Mouse (Mus musculus) layer of hippocampus, postnatal 10 days (tissue): ENCODE results near the gene Gigyf2. TPM values are rescaled to one million over a fixed set of nuclear protein-coding genes. Genes with fewer than 3 reads are reported as not detected.
A peak's percentile ranks its signal among the peaks of the same experiment; 100 is the strongest.

Experiments used
- DNase-seq, 2 experiments: peaks; one replicate each; pipeline ENCODE4 v3.0.0; 2021; ENCODE audit warnings: low spot score in 2 of 2
- long read RNA-seq: library from polyadenylated mRNA; stranded (forward); transcript quantifications from one replicate; pipeline ENCODE4 v2.0.0, GENCODE M21; 2023
- total RNA-seq, 2 experiments: library from RNA; stranded (reverse); gene quantifications; 2 replicates each; pipeline ENCODE4 v1.2.3; 2021

The Gigyf2 gene
- total RNA-seq: 10 to 100 TPM; 83.0 to 91.2 TPM
- long read RNA-seq, transcript Gigyf2-222 (4 exons, 995 nt): major isoform, 5 of 9 reads
- long read RNA-seq, partial matches to known transcripts: 1 of 9 reads
- long read RNA-seq, other reads (novel, unspliced or antisense): 1 of 9 reads

GRCm38 (mm10) chr1:87326742-87327163 is at the start of gene Gigyf2:
TSS of gene Gigyf2 (plus strand) at chr1:87326998.
- peak; percentile 94 to 96 for DNase-seq

DNA sequence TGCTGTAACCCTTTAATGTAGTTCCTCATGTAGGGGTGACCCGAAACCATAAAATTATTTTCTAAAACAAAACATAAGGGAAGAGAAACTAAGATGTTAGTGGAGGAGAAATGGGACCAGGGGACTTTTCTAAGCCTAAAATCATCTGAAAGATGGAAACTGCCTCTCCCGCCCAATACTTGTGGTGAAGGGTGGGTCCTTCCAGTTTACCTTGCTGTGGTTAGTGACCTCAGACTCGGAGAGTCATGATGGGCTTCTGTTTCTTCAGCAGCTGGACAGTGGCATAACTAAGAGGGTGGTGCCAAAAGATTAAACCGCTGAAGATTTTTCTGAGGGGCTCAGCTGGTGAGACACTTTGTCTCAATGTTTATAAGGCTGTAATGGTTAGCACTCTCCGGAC is 46.5 kb upstream of the Gigyf2 start:
- DNase-seq: no peak

DNA sequence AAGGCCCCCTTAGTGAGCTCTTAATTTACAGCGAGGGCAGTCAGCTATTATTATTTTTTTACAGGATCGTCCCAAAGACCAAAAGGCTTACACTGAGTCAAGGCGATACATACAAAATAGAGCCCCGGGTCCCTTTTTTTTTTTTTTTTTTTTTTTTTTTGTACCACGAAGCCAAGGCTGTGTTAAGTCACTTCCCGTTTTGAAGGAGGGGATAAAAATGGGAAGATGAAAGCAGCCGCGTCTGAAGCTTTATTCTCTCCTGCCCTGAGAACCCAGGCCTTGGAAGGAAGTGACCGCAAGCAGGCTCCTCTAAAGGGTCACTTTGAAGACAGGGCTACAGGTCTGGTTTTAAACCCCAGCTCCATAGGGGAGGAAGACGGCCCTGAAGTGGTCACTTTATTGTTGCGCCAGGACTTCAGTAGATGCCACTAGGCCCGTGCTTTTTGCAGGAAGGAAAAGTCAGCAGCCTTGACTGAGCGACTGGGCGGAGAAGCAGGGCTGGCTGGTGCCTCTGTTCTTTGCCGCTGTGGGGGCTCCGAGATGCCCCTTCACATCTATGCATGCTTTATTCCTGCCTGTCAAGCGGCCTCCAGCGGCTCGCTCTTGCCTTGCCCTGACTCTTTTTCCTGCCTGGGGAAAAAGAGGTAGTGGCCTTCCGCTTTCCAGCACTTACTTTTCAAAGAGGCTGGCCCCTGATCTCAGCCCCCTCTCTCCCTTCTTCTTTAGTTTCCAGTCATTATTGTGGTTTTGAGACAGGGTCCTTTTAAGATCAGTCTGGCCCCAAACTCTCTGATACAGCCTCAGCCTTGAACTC is 45.0 kb upstream of the Gigyf2 start:
- no peak for DNase-seq

DNA sequence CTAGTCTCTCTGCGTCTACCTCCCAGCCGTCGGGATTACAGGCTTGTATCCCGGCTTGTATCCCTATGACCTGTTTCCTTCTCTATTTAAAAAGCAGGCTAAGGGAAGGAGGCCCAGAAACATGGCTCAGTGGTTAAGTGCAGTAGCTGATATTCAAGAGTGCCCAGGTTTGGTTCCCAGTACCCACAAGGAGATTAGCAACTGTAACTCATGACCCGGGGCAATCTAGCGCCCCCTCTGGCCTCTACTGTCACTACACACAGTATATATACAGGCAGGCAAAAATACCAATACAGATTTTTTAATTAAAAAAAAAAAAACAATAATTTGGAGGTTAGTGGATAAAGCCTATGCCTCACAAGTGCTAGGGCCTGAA is 44.4 kb upstream of the Gigyf2 start:
- DNase-seq: no peak

DNA sequence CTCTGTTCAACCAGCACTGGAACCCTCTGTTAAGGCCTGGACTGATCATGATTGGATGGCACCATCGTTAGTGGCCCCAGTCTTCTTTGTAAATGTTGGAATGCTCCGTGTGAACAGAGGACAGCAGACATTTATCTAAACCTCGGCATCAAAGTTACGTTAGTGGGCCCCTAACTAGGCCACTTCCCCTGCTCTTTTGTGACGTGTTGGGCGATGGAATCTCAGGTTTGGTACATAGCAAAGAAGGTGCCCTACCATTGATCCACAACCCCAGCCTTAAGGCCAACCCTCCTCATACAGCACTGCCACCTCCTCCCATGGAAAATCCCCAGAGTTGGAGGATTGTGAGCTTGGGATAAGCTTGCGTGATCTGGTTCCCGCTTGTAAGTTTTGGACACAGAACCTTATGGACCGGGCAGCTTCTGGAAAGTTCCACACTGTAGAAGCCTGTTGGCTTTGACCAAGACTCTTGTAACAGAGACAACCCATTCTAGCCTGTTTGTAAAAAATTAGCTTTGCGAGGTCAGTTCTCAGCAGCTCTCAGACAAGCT is 43.3 kb upstream of the Gigyf2 start:
- DNase-seq: no peak

GRCm38 (mm10) chr1:87287105-87287504 is 39.7 kb upstream of the Gigyf2 start:
- DNase-seq: no peak

DNA sequence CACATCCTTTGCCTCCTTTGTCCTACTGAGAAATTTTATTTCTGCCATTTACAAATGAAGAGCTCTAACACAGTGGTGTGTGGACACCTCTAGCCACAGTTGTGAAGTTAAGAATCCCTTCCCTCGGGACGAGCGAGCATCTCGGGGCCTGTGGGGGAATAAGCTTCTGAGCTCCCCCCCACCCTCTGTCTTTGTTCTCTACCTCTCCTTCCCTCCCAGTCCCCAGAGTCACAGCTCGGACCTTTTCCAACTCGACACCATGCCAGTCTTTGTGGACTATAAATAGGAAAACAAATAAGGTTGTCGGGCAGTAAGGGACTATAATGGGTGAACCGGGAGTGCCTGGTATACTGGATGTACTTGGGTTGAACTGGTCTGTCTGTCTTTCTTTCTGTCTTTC is 35.4 kb upstream of the Gigyf2 start:
- no peak for DNase-seq

- peak; percentile 43 to 68 for DNase-seq
Measured at GRCm38 (mm10) chr1:87292420-87293190, 34.2 kb upstream of the Gigyf2 start.

- no peak for DNase-seq
Measured at GRCm38 (mm10) chr1:87294063-87294710, 32.6 kb upstream of the Gigyf2 start.

DNA sequence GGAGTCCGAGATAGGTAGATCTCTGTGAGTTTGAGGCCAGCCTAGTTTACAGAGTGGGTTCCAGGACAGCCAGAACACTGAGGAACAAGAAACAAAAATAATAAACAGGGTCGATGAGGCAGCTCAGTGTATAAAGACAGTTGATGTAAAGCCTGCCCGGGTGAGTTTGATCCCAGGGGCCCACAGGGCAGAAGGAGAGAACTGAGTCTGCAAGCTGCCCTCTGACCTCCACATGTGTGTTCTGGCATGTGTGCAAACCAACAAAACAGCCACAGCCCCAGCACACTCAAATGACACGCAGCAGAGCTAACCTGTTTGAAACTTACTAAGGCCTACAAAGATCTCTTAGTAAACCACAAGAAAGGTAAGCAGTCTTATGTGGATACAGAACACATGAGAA is 31.8 kb upstream of the Gigyf2 start:
- DNase-seq: no peak

DNA sequence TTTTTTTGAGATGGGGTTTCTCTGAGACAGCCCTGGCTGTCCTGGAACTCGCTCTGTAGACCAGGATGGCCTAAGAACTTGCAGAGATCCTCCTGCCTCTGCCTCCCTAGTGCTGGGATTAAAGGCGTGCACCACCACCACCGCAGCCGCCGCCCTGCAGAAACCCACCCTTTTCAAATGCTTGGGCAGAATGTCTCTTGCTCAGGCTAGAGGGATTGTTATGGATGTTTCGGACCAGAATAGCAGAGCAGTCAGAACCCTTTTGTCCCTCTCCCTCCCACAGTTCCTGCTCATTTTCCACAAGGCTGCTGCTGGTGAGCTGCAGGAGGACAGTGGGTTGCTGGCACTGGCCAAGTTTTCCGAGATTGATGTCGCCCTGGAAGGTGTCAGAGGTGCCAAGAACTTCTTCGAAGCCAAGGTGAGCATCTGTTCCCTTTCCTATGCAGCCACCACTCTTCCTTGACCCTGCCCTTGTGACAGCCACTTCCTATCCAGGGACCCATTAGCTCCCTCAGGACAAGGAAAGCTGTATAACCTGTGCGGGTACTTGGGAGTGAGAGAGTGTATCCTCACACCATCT is 29.4 kb upstream of the Gigyf2 start:
- no peak for DNase-seq

DNA sequence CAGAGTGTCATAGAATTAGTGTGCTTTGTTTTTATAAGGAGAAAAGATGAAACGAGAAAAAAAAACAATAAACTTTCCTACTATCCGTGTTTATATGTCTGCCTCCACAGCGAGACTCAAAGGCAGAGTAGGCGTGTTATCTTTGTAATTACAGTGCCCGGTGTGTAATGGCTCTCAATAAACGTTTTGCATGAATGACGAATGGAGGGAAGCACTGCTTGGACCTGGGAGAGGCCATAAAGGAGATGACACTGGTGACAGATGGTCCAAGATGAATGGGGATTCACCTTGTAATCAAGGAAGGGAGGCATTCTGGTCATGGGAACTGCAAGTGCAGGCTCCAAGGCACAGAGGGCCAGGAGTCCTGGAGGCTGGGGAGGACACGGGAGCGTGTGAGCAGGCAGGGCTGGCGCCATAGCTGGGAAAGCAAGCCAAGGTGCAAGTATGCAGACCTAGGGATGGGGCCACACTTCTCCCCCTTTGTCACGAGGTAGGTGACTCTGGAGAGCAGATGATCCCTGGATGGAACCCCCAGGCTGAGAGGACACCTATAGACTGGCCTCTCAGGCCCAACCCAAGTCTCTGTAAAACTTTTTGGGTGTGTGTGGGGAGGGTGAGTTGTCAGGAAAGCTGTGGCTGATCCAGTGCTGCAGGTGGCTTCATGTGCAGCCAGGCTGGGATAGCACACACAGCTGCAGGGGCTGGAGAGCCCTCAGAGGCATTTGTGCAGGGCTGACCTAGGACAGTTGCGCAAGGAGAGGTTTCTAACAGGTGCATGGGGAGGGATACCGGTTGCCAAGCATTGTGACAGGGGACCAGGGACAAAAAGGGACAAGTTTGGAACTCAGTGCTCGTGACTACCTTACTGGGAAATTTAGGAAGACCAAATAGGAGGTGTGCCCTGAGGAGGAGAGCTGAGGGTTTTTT is 26.2 kb upstream of the Gigyf2 start:
- no peak for DNase-seq

DNA sequence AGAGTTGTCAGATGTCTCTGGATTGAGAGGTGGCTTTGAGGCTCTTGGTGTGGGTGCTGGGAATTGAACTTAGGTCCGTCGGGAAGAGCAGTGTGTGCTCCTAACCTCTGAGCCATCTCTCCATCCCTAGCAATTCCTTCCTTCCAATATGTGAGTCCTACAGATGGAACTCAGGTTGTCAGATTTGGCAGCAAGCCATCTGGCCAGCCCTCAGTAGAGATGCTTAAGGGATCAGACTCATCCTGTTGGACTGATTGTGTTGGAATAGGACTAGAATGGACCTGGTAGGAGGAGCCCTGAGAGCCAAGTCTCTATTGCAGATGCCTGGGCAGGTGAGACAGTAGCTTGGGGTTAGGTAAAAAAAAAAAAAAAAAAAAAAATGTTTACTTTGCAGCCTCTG is 24.8 kb upstream of the Gigyf2 start:
- DNase-seq: no peak

DNA sequence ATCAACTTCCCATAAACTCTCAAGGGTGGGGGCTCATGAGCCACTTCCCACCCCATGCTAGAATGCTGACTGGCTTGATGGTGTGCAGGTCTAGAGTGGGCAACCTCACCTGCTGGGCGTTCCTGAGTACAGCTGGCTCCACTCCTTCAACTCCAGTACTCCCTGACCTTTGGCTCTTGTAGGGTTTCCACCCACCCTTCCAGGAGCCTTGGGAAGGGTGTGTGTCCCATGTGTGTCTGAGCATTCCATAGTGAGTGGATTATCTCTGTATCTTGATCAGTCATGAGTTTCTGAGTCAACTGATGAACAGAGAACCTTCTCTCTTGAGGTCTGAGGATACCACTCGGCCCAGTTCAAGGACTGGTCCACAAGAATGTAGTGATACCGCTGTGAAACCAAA is 17.8 kb upstream of the Gigyf2 start:
- DNase-seq: no peak

DNA sequence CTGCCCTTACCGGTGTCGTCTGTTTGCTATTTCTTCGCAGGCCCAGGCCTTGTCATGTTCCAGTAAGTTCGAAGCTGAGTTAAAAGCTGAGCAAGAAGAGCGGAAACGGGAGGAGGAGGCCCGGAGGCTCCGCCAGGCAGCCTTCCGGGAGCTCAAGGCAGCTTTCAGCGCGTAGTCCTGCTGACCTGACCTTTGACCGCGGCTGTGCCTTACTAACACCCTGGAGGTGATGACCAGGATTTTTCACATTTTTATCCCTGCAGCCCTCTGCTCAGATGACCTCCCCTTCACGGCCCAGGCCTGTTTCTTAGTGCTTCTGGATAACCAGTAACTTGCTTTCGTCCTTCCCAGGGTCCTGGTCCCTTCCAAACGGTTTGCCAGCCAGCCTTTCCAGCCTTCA is 17.2 kb upstream of the Gigyf2 start:
- no peak for DNase-seq

DNA sequence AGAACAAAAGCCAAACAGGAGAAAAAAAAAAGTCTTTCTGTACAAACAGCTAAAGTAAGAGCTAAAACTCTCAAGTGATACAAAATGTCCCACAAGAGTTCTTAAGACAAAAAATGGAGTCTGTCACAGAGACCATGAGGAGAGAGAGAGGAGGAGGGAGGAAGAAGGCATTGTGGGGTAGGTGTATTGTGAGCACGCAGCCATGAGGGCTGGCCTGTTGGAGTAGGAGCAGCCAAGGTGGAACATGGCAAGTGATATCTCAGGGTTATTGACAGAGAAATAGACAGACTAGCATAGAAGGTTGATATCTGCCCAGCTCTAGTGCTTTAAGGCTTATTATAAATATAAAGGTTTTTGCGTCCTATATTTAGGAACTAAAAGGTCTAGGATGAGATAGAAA is 14.1 kb upstream of the Gigyf2 start:
- no peak for DNase-seq

- no peak for DNase-seq
Measured at GRCm38 (mm10) chr1:87313116-87313515, 13.7 kb upstream of the Gigyf2 start.

GRCm38 (mm10) chr1:87313843-87314570 is 12.8 kb upstream of the Gigyf2 start:
- no peak for DNase-seq

DNA sequence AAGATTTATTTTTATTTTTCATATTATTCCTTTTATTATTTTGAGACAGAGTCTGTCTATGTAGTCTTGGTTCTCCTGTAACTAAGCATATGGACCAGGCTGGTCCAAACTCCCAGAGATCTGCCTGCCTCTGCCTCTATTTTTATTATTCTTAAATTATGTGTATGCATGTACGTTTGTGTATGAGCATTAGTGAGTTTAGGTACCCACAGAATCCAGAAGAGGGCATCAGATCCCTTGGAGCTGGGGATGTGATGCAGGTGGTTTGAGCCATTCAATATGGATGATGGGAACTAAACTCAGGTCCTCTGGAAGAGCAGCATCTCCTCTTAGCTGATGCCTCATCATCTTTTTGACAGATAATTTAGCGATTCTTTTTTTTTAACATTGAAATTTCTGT is 11.4 kb upstream of the Gigyf2 start:
- no peak for DNase-seq
